Mouse (Mus musculus) Patski (cell line): ENCODE data around the gene Skida1. TPM values are rescaled to one million over a fixed set of nuclear protein-coding genes. Genes with fewer than 3 reads are reported as not detected.

ENCODE experiments used
- ATAC-seq: fragments of 100-300 bp; one replicate; pipeline ENCODE4 v1.8.0; 2021
- CTCF ChIA-PET: fragments of 350-600 bp; sonication (Branson Sonifier 250); formaldehyde crosslinking; loops from one replicate; lab custom pipeline; 2022; ENCODE audit warnings: inconsistent platforms; lab: Charles Lee
- POLR2A ChIA-PET: fragments of 350-600 bp; sonication (Branson Sonifier 250); formaldehyde crosslinking; loops from one replicate; lab custom pipeline; 2022; ENCODE audit warnings: antibody characterized with exemption, inconsistent platforms; lab: Charles Lee
- DNase-seq: peaks from one replicate; pipeline ENCODE4 v3.0.0-alpha.2; 2011; ENCODE audit warnings: low read depth, low spot score
- H3K27me3 ChIP-seq: fragments of 371-371 bp; one replicate; pipeline ENCODE4 v1.5.1; 2021
- CTCF ChIP-seq: fragments of 100-300 bp; IDR thresholded peaks from one replicate; pipeline ENCODE4 v1.5.1; 2021
- in situ Hi-C: fragments of 300-500 bp; cut with MboI; formaldehyde crosslinking; loops from 3 replicates; pipeline ENCODE4 v1.11.1; 2018; ENCODE audit warnings: low pct_unique_long_range_greater_than_20kb, mixed read lengths
- polyA plus RNA-seq: library from polyadenylated mRNA; unstranded; gene quantifications from one replicate; pipeline ENCODE4 v1.2.3, GENCODE M21; 2021

Skida1 gene
- polyA plus RNA-seq, 1 experiment from 2014 or later: 4.4 TPM

GRCm38 (mm10) chr2:18005137-18005536 lies 43.7 kb downstream of the Skida1 start:
- POLR2A ChIA-PET: no interaction called here
- CTCF ChIA-PET: interaction anchor here (1.9 kb wide), 1 partner anchor 23 kb away, joined by 4 read pairs; no protein-coding TSS in a partner anchor
- no peaks in the 10 kb centered on the region for H3K27me3 ChIP-seq
- ATAC-seq: peak; percentile 35
- DNase-seq: peak; percentile 24
- in situ Hi-C loops: loop anchor here (5.0 to 25.0 kb wide), 2 partner anchors 368 to 807 kb away; no protein-coding TSS in a partner anchor
- TF ChIP-seq CTCF: no peak

GRCm38 (mm10) chr2:18004286-18004685 lies 44.6 kb downstream of the Skida1 start:
- no peaks in the 10 kb centered on the region for H3K27me3 ChIP-seq
- ATAC-seq (no peak), DNase-seq (no peak)
- ChIA-PET CTCF (no interaction called here), POLR2A (no interaction called here)
- in situ Hi-C loops: loop anchor here (25.0 kb wide), 1 partner anchor 367 kb away; no protein-coding TSS in a partner anchor
- no peak for TF ChIP-seq CTCF

- in situ Hi-C loops: loop anchor here (25.0 kb wide), 1 partner anchor 365 kb away; no protein-coding TSS in a partner anchor
- CTCF ChIA-PET: no interaction called here
These were observed 46.5 kb downstream of the Skida1 start for GRCm38 (mm10) chr2:18002306-18002705.

GRCm38 (mm10) chr2:17996858-17997257 lies 52.0 kb downstream of the Skida1 start, which contains the start of gene H2al2a:
Gene H2al2a (minus strand): TSS chr2:17996958.
- H3K27me3 ChIP-seq: no peaks in the 10 kb centered on the region
- DNase-seq (no peak), ATAC-seq (no peak)
- CTCF ChIA-PET: no interaction called here
- POLR2A ChIA-PET: no interaction called here
- TF ChIP-seq CTCF: no peak
- in situ Hi-C loops: no loop called here

More at GRCm38 (mm10) chr2:18002306-18002705, 46.5 kb downstream of the Skida1 start:
- no peak for DNase-seq
- POLR2A ChIA-PET: no interaction called here
- TF ChIP-seq CTCF: no peak
- H3K27me3 ChIP-seq: no peaks in the 10 kb centered on the region
- no peak for ATAC-seq

Other genes with a start within 250 kb of the Skida1 start
- not detected for gene H2al2a, start 52.1 kb downstream of the Skida1 start, polyA plus RNA-seq
- gene A930004D18Rik, start 11.3 kb downstream of the Skida1 start, polyA plus RNA-seq: 10.2 TPM
- gene Mllt10, start 6.2 kb upstream of the Skida1 start, polyA plus RNA-seq: 28.5 TPM